Mouse (Mus musculus) cortical plate, adult 2 months (tissue): ENCODE results near the gene Dclk1. TPM values are rescaled to one million over a fixed set of nuclear protein-coding genes. Genes with fewer than 3 reads are reported as not detected.

ENCODE experiments used
- H3K27ac ChIP-seq: fragments of 200-500 bp; 2 replicates; pipeline ENCODE4 v1.5.1; 2012; ENCODE audit warnings: low read length, control low read depth, inconsistent platforms; ENCODE audit not compliant: insufficient read depth
- H3K4me1 ChIP-seq: fragments of 200-500 bp; 2 replicates; pipeline ENCODE4 v1.6.1; 2011; ENCODE audit warnings: low read length; ENCODE audit not compliant: control insufficient read depth, insufficient read depth
- H3K4me3 ChIP-seq: fragments of 200-500 bp; 2 replicates; pipeline ENCODE4 v1.5.1; 2011; ENCODE audit warnings: mild to moderate bottlenecking, low read length, control low read depth; ENCODE audit not compliant: insufficient read depth
- CTCF ChIP-seq: fragments of 200-500 bp; IDR thresholded peaks from 2 replicates; pipeline ENCODE4 v1.5.1; 2011; ENCODE audit warnings: mild to moderate bottlenecking, control low read depth, low read length; ENCODE audit not compliant: insufficient read depth; ENCODE audit errors: extremely low read depth
- POLR2A ChIP-seq: fragments of 200-500 bp; IDR thresholded peaks from 2 replicates; pipeline ENCODE4 v1.6.1; 2011; ENCODE audit warnings: mild to moderate bottlenecking, low read length, control low read depth; ENCODE audit not compliant: insufficient read depth; ENCODE audit errors: extremely low read depth
- polyA plus RNA-seq: library from polyadenylated mRNA; depleted of rRNA; stranded (reverse); fragments of >200 nt; gene quantifications from 2 replicates; pipeline ENCODE4 v1.2.3, GENCODE M21; 2012

The Dclk1 gene
- polyA plus RNA-seq, 1 experiment: 333 TPM

DNA sequence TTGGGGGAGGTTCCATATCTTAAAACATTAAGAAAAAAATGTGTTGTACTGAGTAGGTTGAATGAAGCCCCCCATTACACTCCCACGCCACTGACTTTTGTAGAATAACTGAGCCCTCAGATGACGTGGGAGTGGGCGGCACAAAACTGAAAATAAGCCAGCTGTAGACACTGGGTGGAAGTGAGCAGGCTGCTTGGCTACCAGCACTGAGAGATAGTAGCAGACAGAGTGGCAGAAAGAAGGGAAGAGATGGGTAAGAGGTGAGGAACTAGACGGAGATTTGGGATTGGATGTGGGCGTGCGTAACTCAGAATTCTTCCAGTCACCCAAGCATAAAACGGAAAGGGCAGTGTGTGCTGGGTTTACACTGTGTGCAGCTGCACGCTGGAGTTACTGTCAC, 223.6 kb downstream of the Dclk1 start:
- H3K4me3 ChIP-seq: peak overlapping the region; percentile 51
- peak overlapping the region; percentile 69 for H3K27ac ChIP-seq
- TF ChIP-seq CTCF (no peak), POLR2A (peak; percentile 26)
- peaks cover 4% of the 10 kb centered on the region; the same call in 1 of the 2 replicates for H3K4me1 ChIP-seq

DNA sequence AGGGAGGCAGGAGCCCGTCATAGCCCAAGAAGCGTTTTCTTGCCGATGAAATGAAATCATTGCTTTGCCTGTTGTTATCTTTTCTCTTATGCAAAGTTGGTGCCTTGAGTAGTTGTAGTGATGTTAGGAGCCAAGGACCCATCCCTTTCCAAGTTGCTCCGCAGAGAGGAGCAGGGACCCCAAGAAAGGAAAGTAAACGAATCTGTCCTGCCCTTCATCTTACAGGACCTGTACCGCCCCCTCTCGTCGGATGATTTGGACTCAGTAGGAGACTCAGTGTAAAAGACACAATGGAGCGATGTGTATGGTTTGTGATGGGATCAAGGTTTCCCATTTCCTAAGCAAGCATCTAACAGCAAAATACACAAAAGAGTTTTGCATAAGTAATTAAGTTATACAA, 224.2 kb downstream of the Dclk1 start:
- Histone ChIP-seq H3K4me3 (peak overlapping the region; percentile 51), H3K4me1 (peaks cover 5% of the 10 kb centered on the region; the same call in 1 of the 2 replicates), H3K27ac (peak overlapping the region; percentile 69)
- no peak for TF ChIP-seq POLR2A
- TF ChIP-seq CTCF: 0 out of 2 replicates have a peak, but pooled peaks have one; percentile 30

DNA sequence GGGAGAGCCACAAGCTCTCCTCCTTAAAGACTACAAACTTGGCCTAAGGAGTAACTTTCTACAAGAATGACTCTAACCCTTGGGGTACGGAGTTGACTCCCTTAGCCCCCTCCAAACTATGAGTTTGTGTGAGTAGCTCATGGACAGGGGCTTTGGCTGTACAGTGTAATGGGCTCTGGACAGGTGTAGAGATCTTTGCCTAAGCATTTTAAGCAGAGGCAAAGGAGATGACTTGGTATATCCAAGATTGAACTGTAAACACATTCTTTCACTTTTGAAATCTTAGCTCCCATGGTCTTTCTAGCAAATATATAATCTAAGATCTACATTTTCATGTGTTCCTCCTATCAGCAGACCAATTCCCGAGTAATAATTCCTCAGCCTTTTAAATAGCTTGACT, 229.9 kb downstream of the Dclk1 start, which contains the start of gene Gm21954:
Gene Gm21954, minus strand, starts transcription at position 101 of the 400 bp plus-strand sequence.
- TF ChIP-seq POLR2A (no peak), CTCF (no peak)
- Histone ChIP-seq H3K4me3 (no peak within 1 kb of the TSS), H3K4me1 (peaks cover 7% of the 10 kb centered on the region; the same call in 1 of the 2 replicates), H3K27ac (no peak within 1 kb of the TSS)

DNA sequence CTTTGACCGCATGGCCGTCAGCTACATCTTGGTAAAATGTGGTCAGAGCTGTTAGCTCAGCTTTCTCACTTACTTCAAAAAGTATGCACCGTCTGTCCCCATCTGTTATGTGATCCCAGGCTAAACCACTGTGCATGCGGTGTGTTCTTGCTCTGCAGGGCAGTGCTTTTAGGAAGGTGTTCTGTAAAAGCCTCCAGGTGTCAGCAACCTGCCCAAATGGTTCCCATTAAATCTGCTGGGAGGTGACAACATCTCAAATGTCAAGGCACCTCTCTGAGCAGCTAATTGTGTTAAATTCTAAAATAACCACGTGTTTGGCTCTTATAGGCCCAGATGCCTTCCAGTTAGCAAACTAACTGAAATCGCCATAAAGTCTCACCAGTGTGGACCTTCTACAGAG, 231.0 kb downstream of the Dclk1 start:
- H3K27ac ChIP-seq: no peak overlapping the region
- H3K4me3 ChIP-seq: no peak overlapping the region
- TF ChIP-seq POLR2A (no peak), CTCF (no peak)
- peaks cover 8% of the 10 kb centered on the region for H3K4me1 ChIP-seq

DNA sequence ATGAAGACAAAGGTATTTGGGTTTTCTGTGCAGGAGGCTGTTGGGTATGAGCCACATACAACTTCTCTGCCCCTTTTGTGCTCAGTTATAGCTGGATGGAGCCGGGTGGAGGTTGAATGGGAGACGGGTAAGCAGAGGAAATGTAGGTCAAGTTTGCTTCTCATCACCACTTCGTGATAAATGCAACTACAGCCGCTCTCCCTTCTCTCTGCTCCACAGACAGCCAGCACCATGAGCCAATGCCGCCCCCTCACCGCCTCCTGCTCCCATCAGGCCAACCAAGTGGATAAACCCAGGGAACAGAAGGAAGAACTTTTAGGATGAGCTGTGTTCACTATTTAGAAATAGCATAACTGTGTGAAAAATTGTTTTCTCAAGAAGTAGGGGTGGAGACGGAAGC, 234.5 kb downstream of the Dclk1 start:
- Histone ChIP-seq H3K4me3 (no peak overlapping the region), H3K4me1 (peaks cover 6% of the 10 kb centered on the region), H3K27ac (no peak overlapping the region)
- TF ChIP-seq POLR2A (no peak), CTCF (no peak)

DNA sequence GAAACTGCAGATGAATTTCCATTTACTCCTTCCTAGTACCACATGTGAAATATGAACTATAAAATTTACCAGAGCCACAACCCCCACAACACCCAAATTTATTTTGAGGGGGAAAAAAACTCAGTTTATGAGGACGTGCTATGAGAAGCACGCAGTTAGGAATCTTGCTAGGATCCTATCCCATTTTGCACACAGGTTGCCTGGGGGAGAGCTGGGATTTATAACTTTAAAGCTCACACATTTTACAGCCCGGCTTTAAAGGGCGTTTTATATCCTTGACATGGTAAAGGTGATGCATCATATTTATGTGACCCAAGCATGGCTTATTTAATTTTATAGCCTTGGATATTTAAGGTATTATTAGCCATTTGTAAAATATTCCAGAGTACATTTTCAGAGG, 237.1 kb downstream of the Dclk1 start:
- no peak overlapping the region for H3K27ac ChIP-seq
- no peak for TF ChIP-seq CTCF
- no peak for TF ChIP-seq POLR2A
- H3K4me3 ChIP-seq: no peak overlapping the region
- peaks cover 7% of the 10 kb centered on the region for H3K4me1 ChIP-seq

DNA sequence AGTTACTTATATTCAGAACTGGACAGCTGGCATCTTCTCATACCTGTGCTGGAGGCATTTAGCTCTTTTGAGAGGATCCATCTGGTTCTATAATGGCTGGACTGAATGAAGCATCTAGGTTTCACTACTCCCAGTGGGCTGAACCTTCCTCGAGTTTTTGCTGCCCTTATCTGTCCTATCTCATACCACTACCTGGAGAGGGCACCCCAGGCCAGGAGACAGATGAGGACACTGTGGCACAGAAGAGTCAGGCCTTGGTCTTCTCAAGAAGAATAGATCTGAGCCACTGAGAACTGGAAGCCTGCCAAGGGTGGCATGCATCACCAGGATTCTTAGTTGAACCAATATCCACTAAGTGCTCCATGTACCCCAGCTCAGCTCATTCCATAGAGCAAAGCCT, 239.0 kb downstream of the Dclk1 start:
- Histone ChIP-seq H3K27ac (no peak overlapping the region), H3K4me3 (no peak overlapping the region), H3K4me1 (peaks cover 6% of the 10 kb centered on the region)
- TF ChIP-seq CTCF (no peak), POLR2A (no peak)

DNA sequence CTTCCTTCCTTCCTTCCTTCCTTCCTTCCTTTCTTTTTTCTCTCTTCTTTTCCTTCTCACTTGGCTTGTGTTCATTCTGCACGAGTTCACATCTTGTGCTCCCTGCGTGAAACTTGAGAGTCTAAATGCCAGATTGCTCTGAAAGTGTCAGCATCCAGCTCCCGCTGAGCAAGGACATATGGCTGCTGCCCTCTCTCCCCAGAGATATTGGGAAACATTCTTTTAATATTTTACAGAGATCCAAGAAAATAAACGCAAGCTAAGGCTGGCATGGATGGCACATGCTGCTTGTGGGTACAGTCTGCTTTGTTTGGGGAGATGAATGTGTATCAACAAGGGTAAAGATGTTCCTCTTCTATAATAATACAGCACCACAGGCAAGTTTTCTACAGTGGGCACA, 241.2 kb downstream of the Dclk1 start:
- H3K4me3 ChIP-seq: no peak overlapping the region
- H3K4me1 ChIP-seq: peaks cover 5% of the 10 kb centered on the region
- no peak overlapping the region for H3K27ac ChIP-seq
- TF ChIP-seq POLR2A (no peak), CTCF (no peak)

DNA sequence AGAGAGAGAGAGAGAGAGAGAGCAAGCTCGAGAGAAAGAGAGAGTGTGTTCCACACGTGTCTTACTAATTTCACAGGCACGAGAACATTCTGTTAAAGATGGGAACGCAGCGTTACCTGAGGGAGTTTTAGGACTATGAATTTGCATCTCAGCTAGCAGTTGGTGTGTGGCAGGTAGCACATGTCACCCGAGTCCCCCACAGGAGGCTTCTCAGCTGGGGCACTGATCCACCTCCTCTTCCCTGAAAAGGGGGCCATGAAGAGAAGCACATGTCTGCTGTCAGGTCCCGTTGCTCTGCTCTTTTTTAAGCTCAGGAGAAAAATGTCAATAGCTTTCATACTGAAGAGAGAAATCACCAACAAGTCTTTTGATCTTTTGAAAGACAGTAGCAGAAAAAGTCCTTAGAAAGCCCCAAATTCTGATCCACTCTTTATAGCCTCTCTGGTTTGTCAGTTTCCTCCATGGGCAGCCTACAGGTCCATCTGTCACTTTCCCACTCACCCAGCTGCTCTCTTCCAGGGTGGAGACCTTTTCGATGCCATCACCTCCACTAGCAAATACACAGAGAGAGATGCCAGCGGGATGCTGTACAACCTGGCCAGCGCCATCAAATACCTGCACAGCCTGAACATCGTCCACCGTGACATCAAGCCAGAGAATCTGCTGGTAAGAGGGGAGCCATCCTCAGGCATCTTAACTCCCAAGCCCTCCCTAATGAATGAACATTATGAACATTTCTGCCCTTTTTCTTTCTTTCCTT, 247.2 kb downstream of the Dclk1 start:
- Histone ChIP-seq H3K27ac (peak overlapping the region; percentile 33; the same call in 1 of the 2 replicates), H3K4me3 (no peak overlapping the region), H3K4me1 (peaks cover 4% of the 10 kb centered on the region)
- TF ChIP-seq CTCF (no peak), POLR2A (no peak)

DNA sequence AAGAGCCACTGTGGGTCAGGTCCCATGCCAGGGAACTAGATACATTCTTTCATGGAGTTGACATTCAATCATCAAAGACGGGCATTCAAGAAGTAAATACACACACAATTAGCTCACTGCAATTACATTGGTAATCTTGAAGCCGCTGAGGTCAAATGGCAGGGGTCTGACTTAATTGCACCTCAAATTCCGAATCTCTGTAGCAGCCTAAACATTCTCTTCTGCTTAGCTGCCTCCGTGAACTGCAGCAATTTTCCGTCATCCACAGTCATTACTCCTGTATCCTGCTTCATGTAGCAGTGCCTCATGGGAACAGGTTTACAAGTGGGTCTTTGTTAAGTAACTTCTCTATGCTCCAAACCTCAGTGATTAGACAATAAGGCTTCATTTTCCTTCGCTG, 249.9 kb downstream of the Dclk1 start:
- H3K27ac ChIP-seq: no peak overlapping the region

More for the DNA sequence above, 249.9 kb downstream of the Dclk1 start:
- Histone ChIP-seq H3K4me3 (no peak overlapping the region), H3K4me1 (peaks cover 4% of the 10 kb centered on the region)
- TF ChIP-seq POLR2A (no peak), CTCF (no peak)
